Mouse (Mus musculus): ENCODE measurements around the gene 2310033P09Rik. TPM values are rescaled to one million over a fixed set of nuclear protein-coding genes. Genes with fewer than 3 reads are reported as not detected.
A peak's percentile ranks its signal among the peaks of the same experiment; 100 is the strongest.

Gene 2310033P09Rik
- total RNA-seq (2021): 10 to 100 TPM; 27.3 to 32.2 TPM
- long read RNA-seq, experiment 1, transcript 2310033P09Rik-201 (7 exons, 1,285 nt): major isoform, 37 of 56 reads
- long read RNA-seq, experiment 1, partial matches to known transcripts: 7 of 56 reads
- long read RNA-seq, experiment 1, other reads (novel, unspliced or antisense): 12 of 56 reads
- long read RNA-seq, experiment 2, transcript 2310033P09Rik-201 (7 exons, 1,285 nt): major isoform, 34 of 57 reads
- long read RNA-seq, experiment 2, partial matches to known transcripts: 14 of 57 reads
- long read RNA-seq, experiment 2, other reads (novel, unspliced or antisense): 9 of 57 reads

- DNase-seq (ENCODE audit: low spot score in 2 of 2): peak; percentile 77 to 83
Observed at GRCm38 (mm10) chr11:59208153-59208831, at the start of gene 2310033P09Rik. Gene 2310033P09Rik, plus strand, starts transcription at chr11:59208321.

- DNase-seq (ENCODE audit: low spot score in 2 of 2): no peak
Observed at GRCm38 (mm10) chr11:59159099-59159498, 49.0 kb upstream of the 2310033P09Rik start.

- DNase-seq (ENCODE audit: low spot score in 2 of 2): no peak
Observed at GRCm38 (mm10) chr11:59159558-59159957, 48.6 kb upstream of the 2310033P09Rik start.

- no peak for DNase-seq (ENCODE audit: low spot score in 2 of 2)
Observed at GRCm38 (mm10) chr11:59161398-59161797, 46.7 kb upstream of the 2310033P09Rik start.

- DNase-seq (ENCODE audit: low spot score in 2 of 2): no peak
Observed at GRCm38 (mm10) chr11:59162443-59163254, 45.5 kb upstream of the 2310033P09Rik start.

GRCm38 (mm10) chr11:59163255-59164236 lies 44.6 kb upstream of the 2310033P09Rik start, which contains the start of gene Iba57:
Gene Iba57, minus strand, starts transcription at chr11:59163739.
- peak; percentile 86 to 95 for DNase-seq (ENCODE audit: low spot score in 2 of 2)

- no peak for DNase-seq (ENCODE audit: low spot score in 2 of 2)
Observed at GRCm38 (mm10) chr11:59164384-59164783, 43.7 kb upstream of the 2310033P09Rik start.

- DNase-seq (ENCODE audit: low spot score in 2 of 2): no peak
Observed at GRCm38 (mm10) chr11:59165616-59166241, 42.4 kb upstream of the 2310033P09Rik start.

- DNase-seq (ENCODE audit: low spot score in 2 of 2): no peak
Observed at GRCm38 (mm10) chr11:59169807-59170206, 38.3 kb upstream of the 2310033P09Rik start.

- DNase-seq (ENCODE audit: low spot score in 2 of 2): no peak
Observed at GRCm38 (mm10) chr11:59170549-59170948, 37.6 kb upstream of the 2310033P09Rik start.

GRCm38 (mm10) chr11:59174189-59174838 lies 33.8 kb upstream of the 2310033P09Rik start:
- no peak for DNase-seq (ENCODE audit: low spot score in 2 of 2)

GRCm38 (mm10) chr11:59176475-59176874 lies 31.6 kb upstream of the 2310033P09Rik start:
- DNase-seq (ENCODE audit: low spot score in 2 of 2): no peak

- no peak for DNase-seq (ENCODE audit: low spot score in 2 of 2)
Observed at GRCm38 (mm10) chr11:59176921-59177320, 31.2 kb upstream of the 2310033P09Rik start.

- no peak for DNase-seq (ENCODE audit: low spot score in 2 of 2)
Observed at GRCm38 (mm10) chr11:59182864-59183331, 25.2 kb upstream of the 2310033P09Rik start, which contains the start of gene Gjc2. Gene Gjc2, minus strand, starts transcription at chr11:59183213.

- DNase-seq (ENCODE audit: low spot score in 2 of 2): no peak
Observed at GRCm38 (mm10) chr11:59183821-59184220, 24.3 kb upstream of the 2310033P09Rik start.

GRCm38 (mm10) chr11:59185490-59185889 lies 22.6 kb upstream of the 2310033P09Rik start:
- DNase-seq (ENCODE audit: low spot score in 2 of 2): no peak

GRCm38 (mm10) chr11:59187706-59188105 lies 20.4 kb upstream of the 2310033P09Rik start:
- DNase-seq (ENCODE audit: low spot score in 2 of 2): no peak

- peak; percentile 64 to 76 for DNase-seq (ENCODE audit: low spot score in 2 of 2)
Observed at GRCm38 (mm10) chr11:59191231-59192058, 16.7 kb upstream of the 2310033P09Rik start.
